Mouse (Mus musculus) common myeloid progenitor, adult 5-6 weeks (primary cell): ENCODE results near the gene Fcgr3. TPM values are rescaled to one million over a fixed set of nuclear protein-coding genes. Genes with fewer than 3 reads are reported as not detected.
A peak's percentile ranks its signal among the peaks of the same experiment; 100 is the strongest.

Experiments used
- ATAC-seq: replicated peaks from 2 replicates; pipeline ENCODE4 v1.8.0; 2016; ENCODE audit warnings: low read depth, mild to moderate bottlenecking, moderate TSS enrichment, inconsistent platforms; ENCODE audit not compliant: poor library complexity, severe bottlenecking
- total RNA-seq: library from RNA; stranded (forward); fragments of 200-1000, 187-1606 nt; gene quantifications from 2 replicates; pipeline ENCODE4 v1.2.3, GENCODE M21; 2017

The Fcgr3 gene
- total RNA-seq, 1 experiment from 2014 or later, result 15.7 TPM

DNA sequence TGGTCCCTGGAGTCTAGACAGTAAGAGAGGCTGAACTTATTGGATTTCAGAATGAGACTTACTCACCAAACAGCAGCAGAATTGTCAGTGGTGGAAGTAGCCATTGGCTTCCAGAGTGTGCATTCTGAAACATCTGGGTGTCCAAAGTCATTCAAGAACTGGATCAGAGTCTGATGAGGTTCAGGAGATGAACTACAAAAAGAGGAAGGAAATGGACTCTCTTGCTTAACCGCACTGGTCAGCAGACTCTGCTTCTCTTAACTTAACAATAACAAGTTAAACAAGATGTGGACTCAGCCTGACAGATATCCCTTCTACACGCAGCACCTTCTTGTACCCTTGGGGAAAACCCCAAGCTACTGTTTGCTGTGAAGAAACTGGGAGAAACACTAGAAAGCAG lies 5.5 kb downstream of the Fcgr3 start:
- ATAC-seq, result peak; percentile 48

GRCm38 (mm10) chr1:171057253-171057652 lies 7.5 kb downstream of the Fcgr3 start:
- ATAC-seq, result peak; percentile 46

DNA sequence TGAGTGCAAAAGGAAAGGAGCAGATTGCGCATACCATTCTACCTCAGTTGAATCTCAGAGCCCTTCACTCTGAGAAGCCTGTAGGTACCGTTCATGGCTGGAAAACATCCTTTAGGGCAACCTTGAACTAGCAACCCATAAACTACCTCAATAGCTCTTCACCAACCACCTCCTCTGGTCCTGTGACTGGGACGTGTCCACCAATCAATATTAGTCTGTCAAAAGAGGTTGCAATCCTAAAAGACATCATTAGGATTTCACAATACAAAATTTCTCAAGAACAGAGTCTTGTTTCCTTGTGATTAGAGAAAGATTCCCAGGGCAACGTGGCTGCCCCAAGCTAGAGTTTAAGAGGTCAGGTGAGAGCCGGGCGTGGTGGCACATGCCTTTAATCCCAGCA lies 11.4 kb downstream of the Fcgr3 start:
- no peak for ATAC-seq

GRCm38 (mm10) chr1:171050774-171051173 lies 14.0 kb downstream of the Fcgr3 start:
- peak; percentile 36 for ATAC-seq

- no peak for ATAC-seq
Observed at GRCm38 (mm10) chr1:171049263-171049662, 15.5 kb downstream of the Fcgr3 start.

GRCm38 (mm10) chr1:171046501-171046900 lies 18.2 kb downstream of the Fcgr3 start:
- no peak for ATAC-seq

DNA sequence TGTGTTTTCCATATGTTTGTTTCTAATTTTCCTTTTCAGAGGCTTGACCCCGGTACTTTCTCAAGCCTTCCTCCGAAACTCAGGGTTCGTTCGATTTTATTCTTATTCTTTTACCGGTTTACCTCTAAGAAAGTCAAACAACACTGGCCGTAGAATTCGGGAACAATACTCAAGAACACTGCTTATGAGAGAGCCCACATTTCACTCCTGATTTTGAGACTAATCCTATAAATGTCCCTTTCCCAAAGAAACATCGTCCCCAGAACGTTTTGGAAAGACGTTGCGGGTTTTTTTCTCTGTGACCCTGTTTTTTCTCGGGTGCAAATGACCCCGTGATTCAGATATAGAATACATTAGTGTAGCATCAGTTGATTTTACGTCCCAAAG lies 19.7 kb downstream of the Fcgr3 start:
- peak; percentile 3; the same call in 1 of the 2 replicates for ATAC-seq

DNA sequence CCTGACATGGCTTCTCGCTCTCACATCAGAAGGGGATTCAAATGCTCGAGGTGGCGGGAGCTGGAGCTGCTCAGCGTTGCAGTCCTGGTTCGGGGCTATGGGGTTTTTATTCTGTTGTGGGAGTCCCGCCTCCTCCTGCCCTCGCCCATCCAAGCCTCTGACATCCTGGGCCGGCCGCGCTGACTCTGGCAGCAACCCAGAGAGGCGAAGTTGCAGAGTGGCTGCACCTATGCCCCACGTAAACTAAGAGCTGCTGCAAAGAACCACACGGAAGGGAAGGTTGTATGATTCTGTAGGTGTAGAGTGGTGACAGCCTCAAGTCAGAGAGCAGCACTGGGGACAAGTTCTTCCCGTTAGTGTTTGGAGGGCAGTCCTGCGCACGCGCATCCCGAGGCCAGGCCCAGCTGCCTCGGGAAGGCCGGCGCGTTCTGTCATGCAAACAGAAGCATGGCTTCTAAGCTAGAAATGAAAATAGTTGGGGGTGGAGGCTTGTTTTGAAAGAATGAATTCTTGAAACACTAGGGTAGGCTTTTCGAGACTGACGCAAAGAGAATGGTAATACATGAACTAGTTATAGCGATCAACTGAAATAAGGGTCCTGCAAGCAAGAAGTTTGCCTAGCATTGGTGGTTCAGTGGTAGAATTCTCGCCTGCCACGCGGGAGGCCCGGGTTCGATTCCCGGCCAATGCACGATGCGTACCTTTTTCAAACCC lies 20.2 kb downstream of the Fcgr3 start:
- peak; percentile 91 for ATAC-seq

DNA sequence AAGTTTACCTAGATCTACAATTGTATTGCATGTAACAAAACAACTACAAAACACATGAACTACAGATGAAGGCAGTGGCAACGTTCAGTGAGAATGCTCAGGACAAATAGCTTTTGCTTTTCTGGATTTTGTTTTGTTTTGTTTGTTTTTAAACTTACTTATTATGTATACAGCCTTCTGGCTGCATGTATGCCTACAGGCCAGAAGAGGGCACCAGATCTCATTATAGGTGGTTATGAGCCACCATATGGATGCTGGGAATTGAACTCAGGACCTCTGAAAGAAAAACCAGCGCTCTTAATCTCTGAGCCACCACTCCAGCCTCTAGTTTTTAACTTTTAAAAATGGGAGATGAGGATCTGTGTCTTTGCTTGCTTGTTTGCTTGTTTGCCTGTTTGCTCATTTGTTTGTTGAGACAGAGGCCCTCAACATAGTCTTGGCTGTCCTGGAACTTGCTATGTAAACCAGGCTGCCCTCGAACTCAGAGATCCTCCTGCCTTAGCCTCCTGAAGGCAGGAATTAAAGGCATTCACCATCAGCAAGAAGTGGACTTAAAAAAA lies 21.1 kb downstream of the Fcgr3 start:
- ATAC-seq, result no peak

- ATAC-seq, result no peak
Observed at GRCm38 (mm10) chr1:171039880-171040279, 24.9 kb downstream of the Fcgr3 start.

DNA sequence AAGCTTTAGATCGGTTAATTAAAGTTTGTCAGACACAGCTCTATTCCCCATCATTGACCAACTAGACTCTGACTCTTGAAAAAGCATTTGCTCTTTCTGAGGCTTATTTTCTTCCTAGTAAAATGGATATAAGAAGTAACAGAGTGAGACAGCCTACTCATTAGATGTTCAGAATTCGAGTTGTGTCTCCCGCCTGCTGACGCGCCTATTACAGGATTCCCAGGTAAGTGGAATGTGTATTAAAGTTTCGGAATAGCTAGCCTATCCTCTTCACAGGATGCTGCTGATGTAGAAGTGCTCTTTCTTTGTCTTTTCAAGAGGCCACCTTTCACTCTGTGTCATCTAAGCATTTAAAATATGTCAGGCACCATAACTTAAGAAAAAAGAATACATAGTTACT lies 25.6 kb downstream of the Fcgr3 start:
- ATAC-seq, result no peak

- ATAC-seq, result peak; percentile 43
Observed at GRCm38 (mm10) chr1:171037861-171038721, 26.6 kb downstream of the Fcgr3 start.

DNA sequence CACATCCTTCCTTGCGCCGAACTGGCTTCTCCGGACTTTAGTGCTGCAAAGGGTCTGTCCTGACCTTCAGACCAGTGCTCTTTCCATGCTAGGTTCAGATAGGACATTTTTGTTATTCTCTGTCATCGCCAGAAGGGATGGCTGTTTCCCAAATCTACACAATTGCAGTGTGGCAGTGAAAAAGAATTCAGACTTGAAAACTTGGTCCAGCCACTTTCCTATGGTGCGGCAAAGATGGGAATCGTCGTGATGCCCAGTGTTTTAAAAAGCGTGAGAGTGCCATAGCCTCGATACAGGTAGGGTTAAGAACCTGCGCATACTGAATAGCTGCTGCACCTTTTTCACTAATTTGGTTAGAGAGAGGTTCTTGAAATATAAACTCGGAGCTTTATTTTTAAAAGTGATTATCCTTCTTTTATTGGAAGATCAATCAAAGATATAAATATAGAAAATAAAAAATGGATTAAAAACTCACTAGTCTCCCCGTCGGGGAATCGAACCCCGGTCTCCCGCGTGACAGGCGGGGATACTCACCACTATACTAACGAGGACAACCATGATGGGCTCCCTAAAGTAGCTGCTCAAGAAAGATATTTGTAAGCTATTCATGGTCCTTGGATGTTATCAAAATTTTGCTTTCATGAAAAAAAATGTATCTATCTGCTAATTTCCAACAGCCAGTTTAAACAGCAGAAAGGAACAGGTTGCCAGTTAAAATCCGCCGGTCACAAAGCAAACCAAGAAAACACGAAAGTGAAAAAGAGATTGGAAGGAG lies 28.0 kb downstream of the Fcgr3 start:
- ATAC-seq, result 0 out of 2 replicates have a peak, but pooled peaks have one; percentile 24

GRCm38 (mm10) chr1:171035611-171036010 lies 29.1 kb downstream of the Fcgr3 start:
- ATAC-seq, result no peak

DNA sequence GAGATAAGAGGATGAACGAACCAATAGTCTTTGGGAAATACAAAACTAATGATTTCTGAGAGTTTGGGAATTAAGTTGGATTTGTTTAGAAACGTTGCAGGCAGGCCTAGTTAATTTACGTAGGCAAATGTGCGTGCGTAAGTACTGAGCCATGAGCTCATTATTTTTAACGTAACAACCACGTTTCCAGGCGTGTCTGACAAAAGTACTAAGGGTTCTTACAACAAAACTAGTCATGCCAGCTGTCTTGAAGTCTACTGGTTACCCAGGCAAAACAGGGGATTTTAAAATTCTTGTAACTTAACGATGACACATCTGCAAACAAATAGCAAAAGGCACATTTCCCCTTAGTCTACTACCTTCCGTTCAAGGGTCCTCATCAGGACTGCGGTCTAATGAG lies 30.5 kb downstream of the Fcgr3 start:
- ATAC-seq, result no peak

DNA sequence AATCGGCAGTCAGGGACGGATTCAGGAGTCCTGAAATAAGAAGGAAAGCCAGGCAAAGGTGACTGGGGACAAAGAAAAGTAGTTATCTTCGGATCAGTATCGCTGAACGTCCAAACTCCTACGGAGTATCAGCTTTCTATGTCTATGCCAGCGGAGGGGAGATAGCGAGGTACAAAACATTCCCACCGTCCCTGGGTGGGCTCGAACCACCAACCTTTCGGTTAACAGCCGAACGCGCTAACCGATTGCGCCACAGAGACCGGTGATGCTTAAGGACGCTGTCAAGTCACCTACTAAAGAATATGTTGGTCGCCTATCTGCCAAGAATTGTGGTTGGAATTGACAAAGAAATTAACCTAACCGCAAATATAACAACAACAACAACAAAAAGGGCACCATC lies 31.0 kb downstream of the Fcgr3 start:
- ATAC-seq, result peak; percentile 39

- 0 out of 2 replicates have a peak, but pooled peaks have one; percentile 0 for ATAC-seq
Observed at GRCm38 (mm10) chr1:171033196-171033595, 31.5 kb downstream of the Fcgr3 start.

GRCm38 (mm10) chr1:171032691-171033090 lies 32.0 kb downstream of the Fcgr3 start:
- ATAC-seq, result no peak

- ATAC-seq, result no peak
Observed at GRCm38 (mm10) chr1:171031752-171032151, 33.0 kb downstream of the Fcgr3 start.

- no peak for ATAC-seq
Observed at GRCm38 (mm10) chr1:171019311-171019950, 45.3 kb downstream of the Fcgr3 start.
